Mouse (Mus musculus) kidney, embryonic 16.5 days (tissue): Measurements from ENCODE around the gene Sfxn2. TPM values are rescaled to one million over a fixed set of nuclear protein-coding genes. Genes with fewer than 3 reads are reported as not detected.

Experiments
- ATAC-seq: fragments of 200-750 bp; cut with Nextera tagmentation; 2 replicates; pipeline ENCODE4 v1.8.0; 2017; ENCODE audit warnings: moderate TSS enrichment; ENCODE audit not compliant: low FRiP score, low TSS enrichment
- H3K27ac ChIP-seq: fragments of 300-500 bp; sonication (generic); 2 replicates; pipeline ENCODE4 v1.5.1; 2014; ENCODE audit warnings: low read length
- H3K27me3 ChIP-seq: fragments of 300-500 bp; sonication (generic); 2 replicates; pipeline ENCODE4 v1.6.1; 2014; ENCODE audit warnings: low read length, control low read depth, mixed read lengths; ENCODE audit not compliant: insufficient read depth
- H3K36me3 ChIP-seq: fragments of 300-500 bp; sonication (generic); 2 replicates; pipeline ENCODE4 v1.6.1; 2014; ENCODE audit warnings: low read length, control low read depth, mixed read lengths; ENCODE audit not compliant: insufficient read depth
- H3K4me1 ChIP-seq: fragments of 300-500 bp; sonication (generic); 2 replicates; pipeline ENCODE4 v1.6.1; 2014; ENCODE audit warnings: low read length, control low read depth, mixed read lengths; ENCODE audit not compliant: insufficient read depth
- H3K4me2 ChIP-seq: fragments of 300-500 bp; sonication (generic); replicated peaks from 2 replicates; pipeline ENCODE4 v1.6.1; 2014; ENCODE audit warnings: low read depth, low read length
- H3K4me3 ChIP-seq: fragments of 300-500 bp; sonication (generic); 2 replicates; pipeline ENCODE4 v1.5.1; 2014; ENCODE audit warnings: mild to moderate bottlenecking, low read length
- H3K9ac ChIP-seq: fragments of 300-500 bp; sonication (generic); replicated peaks from 2 replicates; pipeline ENCODE4 v1.6.1; 2014; ENCODE audit warnings: low read length
- H3K9me3 ChIP-seq: fragments of 300-500 bp; sonication (generic); 2 replicates; pipeline ENCODE4 v1.6.1; 2016; ENCODE audit warnings: low read length, control low read depth
- WGBS: fragments of 180-500 bp; shearing (Covaris S2); extraction: QIAGEN DNeasy Blood & Tissue Kit; methylation state at CpG from one replicate; pipeline ENCODE4 v1.1.7; 2014; 5-methylcytosine and 5-hydroxymethylcytosine counted together
- polyA plus RNA-seq: library from polyadenylated mRNA; unstranded; fragments of >200 nt; fragmentation: Nextera tagmentation; extraction: Ambion mirVana; gene quantifications from 2 replicates; pipeline ENCODE4 v1.2.1, GENCODE M21; 2015

Sfxn2 gene
- polyA plus RNA-seq, 1 experiment from 2014 or later: 41.1 TPM

- WGBS: 24% methylated on average over 12 of the region's 12 CpGs
- ATAC-seq: no peak
- no peaks in the 10 kb centered on the region for H3K9me3 ChIP-seq
- peaks cover 76% of the 10 kb centered on the region for H3K4me1 ChIP-seq
- peak overlapping the region; percentile 41 for H3K4me3 ChIP-seq
- H3K27ac ChIP-seq: peak overlapping the region; percentile 96
- peak overlapping the region; percentile 70 for H3K9ac ChIP-seq
- peak overlapping the region; percentile 64 for H3K4me2 ChIP-seq
- H3K27me3 ChIP-seq: no peaks in the 10 kb centered on the region
- peaks cover 5% of the 10 kb centered on the region for H3K36me3 ChIP-seq
These were observed 49.6 kb downstream of the Sfxn2 start for GRCm38 (mm10) chr19:46622659-46623193.

GRCm38 (mm10) chr19:46623194-46623667 lies 50.1 kb downstream of the Sfxn2 start:
- peak overlapping the region; percentile 70 for H3K9ac ChIP-seq
- peaks cover 7% of the 10 kb centered on the region for H3K36me3 ChIP-seq
- H3K4me2 ChIP-seq: peak overlapping the region; percentile 64
- H3K27me3 ChIP-seq: no peaks in the 10 kb centered on the region
- peaks cover 74% of the 10 kb centered on the region for H3K4me1 ChIP-seq
- H3K27ac ChIP-seq: peak overlapping the region; percentile 96
- WGBS: 1% methylated on average over 16 of the region's 16 CpGs
- H3K4me3 ChIP-seq: peak overlapping the region; percentile 41
- peak; percentile 81 for ATAC-seq
- no peaks in the 10 kb centered on the region for H3K9me3 ChIP-seq

DNA sequence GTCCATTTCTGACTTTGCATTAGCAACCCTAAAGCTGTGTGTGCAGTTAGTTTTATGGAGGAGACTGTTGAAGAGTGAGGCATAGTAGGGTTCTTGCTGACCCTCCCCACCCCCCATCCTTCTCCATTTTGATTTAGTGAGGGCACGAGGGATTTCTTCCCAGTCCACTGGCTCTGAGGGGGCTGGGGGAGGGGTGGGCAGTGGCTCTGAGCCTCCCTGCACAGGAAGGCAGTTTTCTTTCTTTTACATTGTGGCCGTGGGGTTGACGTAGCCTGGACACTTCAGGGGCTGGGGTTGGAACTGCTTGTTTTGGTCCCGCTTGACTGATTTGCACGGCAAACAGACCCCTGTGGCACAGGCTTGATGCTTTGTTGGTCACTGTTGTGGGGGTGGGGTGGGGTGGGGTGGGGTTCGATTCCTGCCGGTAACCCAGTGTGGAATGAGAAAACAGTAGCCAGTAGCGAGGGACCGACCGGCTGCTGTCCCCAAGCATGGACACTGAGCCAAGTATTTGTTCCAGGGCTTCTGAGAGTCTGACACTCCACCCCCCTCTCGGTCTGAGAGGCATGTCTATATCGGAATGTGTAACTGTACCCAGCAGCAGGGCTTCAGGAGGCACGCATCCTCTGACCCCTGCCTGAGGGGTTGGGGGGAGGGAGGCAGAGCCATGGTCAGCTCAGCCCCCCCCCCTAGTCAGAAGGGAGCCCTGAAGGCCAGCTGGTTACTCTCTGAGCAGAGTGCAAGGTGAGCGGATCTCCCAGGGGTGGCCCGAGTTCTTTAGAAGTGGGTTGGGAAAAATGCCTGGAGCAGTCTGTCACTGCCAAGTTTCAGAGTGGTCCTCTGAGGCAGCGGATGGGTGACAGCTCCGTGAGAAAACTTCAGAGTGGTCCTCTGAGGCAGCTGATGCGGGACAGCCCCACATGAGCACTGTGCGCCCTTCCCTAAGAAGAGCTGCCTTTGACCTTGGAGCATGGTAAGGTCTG lies 50.9 kb downstream of the Sfxn2 start:
- Histone ChIP-seq H3K4me3 (peak overlapping the region; percentile 41), H3K36me3 (peaks cover 9% of the 10 kb centered on the region), H3K27ac (peak overlapping the region; percentile 96), H3K4me2 (peak overlapping the region; percentile 64), H3K9me3 (no peaks in the 10 kb centered on the region), H3K4me1 (peaks cover 66% of the 10 kb centered on the region), H3K9ac (peak overlapping the region; percentile 70), H3K27me3 (no peaks in the 10 kb centered on the region)
- WGBS: 12% methylated on average over 19 of the region's 19 CpGs
- peak; percentile 77 for ATAC-seq

- H3K27ac ChIP-seq: peak overlapping the region; percentile 96; the same call in 1 of the 2 replicates
- no peak overlapping the region for H3K9ac ChIP-seq
- peaks cover 9% of the 10 kb centered on the region for H3K36me3 ChIP-seq
- no peak for ATAC-seq
- no peak overlapping the region for H3K4me2 ChIP-seq
- WGBS: 91% methylated on average over 12 of the region's 12 CpGs
- no peak overlapping the region for H3K4me3 ChIP-seq
- H3K9me3 ChIP-seq: no peaks in the 10 kb centered on the region
- peaks cover 62% of the 10 kb centered on the region for H3K4me1 ChIP-seq
- H3K27me3 ChIP-seq: no peaks in the 10 kb centered on the region
These were observed 51.9 kb downstream of the Sfxn2 start for GRCm38 (mm10) chr19:46625015-46625414.

GRCm38 (mm10) chr19:46625519-46625918 lies 52.4 kb downstream of the Sfxn2 start:
- H3K4me1 ChIP-seq: peaks cover 62% of the 10 kb centered on the region
- no peaks in the 10 kb centered on the region for H3K9me3 ChIP-seq
- no peak overlapping the region for H3K27ac ChIP-seq
- H3K9ac ChIP-seq: no peak overlapping the region
- H3K4me2 ChIP-seq: no peak overlapping the region
- H3K36me3 ChIP-seq: peaks cover 9% of the 10 kb centered on the region
- no peaks in the 10 kb centered on the region for H3K27me3 ChIP-seq
- WGBS: 34% methylated on average over 10 of the region's 10 CpGs
- no peak overlapping the region for H3K4me3 ChIP-seq
- no peak for ATAC-seq

DNA sequence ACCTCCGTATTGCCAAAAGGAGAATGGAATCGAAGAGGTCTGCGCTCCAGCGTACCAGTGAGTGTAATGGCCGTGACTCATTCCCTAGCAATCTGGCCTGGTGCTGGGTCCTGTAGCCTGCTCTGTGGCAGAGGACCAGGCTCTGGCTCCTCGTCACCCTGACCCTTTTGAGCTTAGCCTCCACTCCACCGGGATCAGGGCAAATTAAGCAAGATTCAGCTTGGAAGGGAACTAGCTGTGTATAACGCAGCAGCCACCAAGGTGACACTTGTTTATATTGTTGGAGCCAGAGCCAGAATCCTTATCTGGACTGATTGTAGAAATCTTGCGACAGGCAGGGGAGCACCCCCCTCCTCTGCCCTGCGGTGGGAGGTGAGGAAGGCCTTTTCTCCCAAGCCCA lies 55.2 kb downstream of the Sfxn2 start:
- WGBS: 88% methylated on average over 10 of the region's 10 CpGs
- no peak overlapping the region for H3K27ac ChIP-seq

GRCm38 (mm10) chr19:46629807-46630206 lies 56.6 kb downstream of the Sfxn2 start:
- peaks cover 9% of the 10 kb centered on the region for H3K36me3 ChIP-seq
- no peak for ATAC-seq
- no peaks in the 10 kb centered on the region for H3K9me3 ChIP-seq
- WGBS: 84% methylated on average over 9 of the region's 9 CpGs
- no peak overlapping the region for H3K4me3 ChIP-seq
- no peak overlapping the region for H3K4me2 ChIP-seq
- H3K4me1 ChIP-seq: peaks cover 24% of the 10 kb centered on the region
- H3K27me3 ChIP-seq: no peaks in the 10 kb centered on the region
- peak overlapping the region; percentile 24; the same call in 1 of the 2 replicates for H3K27ac ChIP-seq
- H3K9ac ChIP-seq: peak overlapping the region; percentile 34; the same call in 1 of the 2 replicates

More for the DNA sequence above, 55.2 kb downstream of the Sfxn2 start:
- Histone ChIP-seq H3K36me3 (peaks cover 9% of the 10 kb centered on the region), H3K9me3 (no peaks in the 10 kb centered on the region), H3K4me3 (no peak overlapping the region), H3K9ac (no peak overlapping the region), H3K4me1 (peaks cover 38% of the 10 kb centered on the region), H3K27me3 (no peaks in the 10 kb centered on the region), H3K4me2 (no peak overlapping the region)
- no peak for ATAC-seq

DNA sequence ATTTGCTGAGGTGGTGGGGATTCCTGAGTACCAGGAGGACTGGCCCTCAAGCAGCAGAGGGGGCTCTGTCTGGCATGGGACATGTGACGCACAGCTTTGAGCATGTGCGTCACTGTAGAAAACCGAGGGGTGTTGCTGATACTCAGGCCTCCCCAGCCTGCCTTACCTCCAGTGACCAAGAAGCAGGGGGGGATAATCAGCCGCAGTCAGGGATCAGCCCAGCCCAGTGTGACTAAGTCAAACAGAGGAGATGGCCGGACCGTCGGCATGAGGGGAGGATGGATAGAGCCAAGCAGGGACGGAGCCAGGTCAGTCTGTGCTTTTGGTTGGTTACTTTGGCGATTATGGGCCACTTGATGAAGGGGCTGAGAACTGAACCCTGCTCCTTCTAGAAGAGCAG lies 58.5 kb downstream of the Sfxn2 start:
- 85% methylated on average over 9 of the region's 9 CpGs for WGBS
- Histone ChIP-seq H3K9me3 (no peaks in the 10 kb centered on the region), H3K4me3 (no peak overlapping the region), H3K27ac (no peak overlapping the region), H3K4me1 (peaks cover 32% of the 10 kb centered on the region), H3K27me3 (no peaks in the 10 kb centered on the region), H3K36me3 (peaks cover 4% of the 10 kb centered on the region; the same call in 1 of the 2 replicates), H3K4me2 (no peak overlapping the region), H3K9ac (no peak overlapping the region)
- no peak for ATAC-seq

GRCm38 (mm10) chr19:46635766-46636165 lies 62.6 kb downstream of the Sfxn2 start:
- H3K36me3 ChIP-seq: peaks cover 12% of the 10 kb centered on the region; the same call in 1 of the 2 replicates
- H3K27ac ChIP-seq: peak overlapping the region; percentile 46; the same call in 1 of the 2 replicates
- H3K9ac ChIP-seq: no peak overlapping the region
- H3K4me2 ChIP-seq: no peak overlapping the region
- 62% methylated on average over 9 of the region's 9 CpGs for WGBS
- H3K4me1 ChIP-seq: peaks cover 38% of the 10 kb centered on the region
- no peak overlapping the region for H3K4me3 ChIP-seq
- H3K27me3 ChIP-seq: no peaks in the 10 kb centered on the region
- ATAC-seq: no peak
- H3K9me3 ChIP-seq: no peaks in the 10 kb centered on the region
